Mouse (Mus musculus): ENCODE measurements around the gene Kifc1. TPM values are rescaled to one million over a fixed set of nuclear protein-coding genes. Genes with fewer than 3 reads are reported as not detected.
"Not testable (repeated sequence)": the region's sequence is repeated elsewhere in the genome, so short reads cannot be mapped to it uniquely, and the experiment has no call there.

Gene Kifc1
- polyA plus RNA-seq, 1 experiment from 2014 or later: 8.1 TPM

- no peak overlapping the region for H3K27ac ChIP-seq (ENCODE audit: low read depth, low read length)
- H3K9me3 ChIP-seq (replicated peaks; ENCODE audit: control insufficient read depth, low read length): no peaks in the 10 kb centered on the region
- 53% methylated on average over 7 of the region's 7 CpGs for WGBS (ENCODE audit: insufficient replicate concordance)
- peaks cover 3% of the 10 kb centered on the region; the same call in 1 of the 2 replicates for H3K4me1 ChIP-seq (ENCODE audit: control insufficient read depth, insufficient read depth, low read length)
- H3K9ac ChIP-seq (ENCODE audit: low read depth, low read length): no peak overlapping the region
- no peaks in the 10 kb centered on the region for H3K36me3 ChIP-seq (ENCODE audit: control insufficient read depth, insufficient read depth, low read length)
- H3K4me2 ChIP-seq: no peak overlapping the region
- H3K27me3 ChIP-seq (ENCODE audit: control insufficient read depth, insufficient read depth, low read length): no peaks in the 10 kb centered on the region
- no peak overlapping the region for H3K4me3 ChIP-seq (ENCODE audit: low read depth, low read length)
- ATAC-seq (replicated peaks; ENCODE audit: insufficient number of reproducible peaks, low FRiP score, low TSS enrichment): no peak
Measured at GRCm38 (mm10) chr17:33900281-33900988, 10.0 kb upstream of the Kifc1 start.

DNA sequence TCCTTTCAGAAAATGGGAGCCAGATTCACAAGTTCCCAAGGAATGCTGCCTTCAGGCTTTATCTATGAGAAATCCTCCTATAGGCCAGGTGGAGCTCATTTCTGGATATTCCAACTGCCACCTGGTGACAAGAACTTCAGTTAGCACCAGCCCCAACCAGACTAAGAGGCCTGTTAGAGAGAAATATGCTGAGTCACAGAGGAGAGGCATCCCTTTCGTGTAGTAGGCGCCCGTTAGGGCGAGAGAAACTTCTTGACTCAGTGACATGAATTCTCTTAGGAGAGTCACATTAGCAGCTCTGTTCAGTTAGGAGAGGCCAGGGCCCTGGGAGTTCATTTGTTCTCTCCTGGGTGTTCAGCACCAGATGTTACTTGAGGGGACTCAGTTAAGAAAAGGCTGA lies 9.2 kb upstream of the Kifc1 start:
- no peak overlapping the region for H3K4me2 ChIP-seq
- 74% methylated on average over 4 of the region's 4 CpGs for WGBS (ENCODE audit: insufficient replicate concordance)
- no peaks in the 10 kb centered on the region for H3K36me3 ChIP-seq (ENCODE audit: control insufficient read depth, insufficient read depth, low read length)
- peaks cover 3% of the 10 kb centered on the region; the same call in 1 of the 2 replicates for H3K4me1 ChIP-seq (ENCODE audit: control insufficient read depth, insufficient read depth, low read length)
- H3K9ac ChIP-seq (ENCODE audit: low read depth, low read length): no peak overlapping the region
- H3K9me3 ChIP-seq (replicated peaks; ENCODE audit: control insufficient read depth, low read length): no peaks in the 10 kb centered on the region
- ATAC-seq (replicated peaks; ENCODE audit: insufficient number of reproducible peaks, low FRiP score, low TSS enrichment): no peak
- no peak overlapping the region for H3K27ac ChIP-seq (ENCODE audit: low read depth, low read length)
- H3K4me3 ChIP-seq (ENCODE audit: low read depth, low read length): no peak overlapping the region
- H3K27me3 ChIP-seq (ENCODE audit: control insufficient read depth, insufficient read depth, low read length): no peaks in the 10 kb centered on the region

GRCm38 (mm10) chr17:33898193-33898592 lies 7.7 kb upstream of the Kifc1 start:
- ATAC-seq (replicated peaks; ENCODE audit: insufficient number of reproducible peaks, low FRiP score, low TSS enrichment); H3K9me3 ChIP-seq (replicated peaks; ENCODE audit: control insufficient read depth, low read length); H3K27ac ChIP-seq (ENCODE audit: low read depth, low read length); H3K4me1 ChIP-seq (ENCODE audit: control insufficient read depth, insufficient read depth, low read length); H3K4me2 ChIP-seq; H3K9ac ChIP-seq (ENCODE audit: low read depth, low read length); H3K36me3 ChIP-seq (ENCODE audit: control insufficient read depth, insufficient read depth, low read length); H3K4me3 ChIP-seq (ENCODE audit: low read depth, low read length); H3K27me3 ChIP-seq (ENCODE audit: control insufficient read depth, insufficient read depth, low read length): not testable (repeated sequence)
- 81% methylated on average over 4 of the region's 4 CpGs for WGBS (ENCODE audit: insufficient replicate concordance)

GRCm38 (mm10) chr17:33897114-33897794 lies 6.8 kb upstream of the Kifc1 start:
- 39% methylated on average over 6 of the region's 6 CpGs for WGBS (ENCODE audit: insufficient replicate concordance)
- no peak overlapping the region for H3K4me2 ChIP-seq
- no peaks in the 10 kb centered on the region for H3K9me3 ChIP-seq (replicated peaks; ENCODE audit: control insufficient read depth, low read length)
- no peaks in the 10 kb centered on the region for H3K27me3 ChIP-seq (ENCODE audit: control insufficient read depth, insufficient read depth, low read length)
- H3K4me1 ChIP-seq (ENCODE audit: control insufficient read depth, insufficient read depth, low read length): peaks cover 3% of the 10 kb centered on the region; the same call in 1 of the 2 replicates
- ATAC-seq (replicated peaks; ENCODE audit: insufficient number of reproducible peaks, low FRiP score, low TSS enrichment): no peak
- H3K4me3 ChIP-seq (ENCODE audit: low read depth, low read length): no peak overlapping the region
- no peak overlapping the region for H3K27ac ChIP-seq (ENCODE audit: low read depth, low read length)
- H3K36me3 ChIP-seq (ENCODE audit: control insufficient read depth, insufficient read depth, low read length): no peaks in the 10 kb centered on the region
- H3K9ac ChIP-seq (ENCODE audit: low read depth, low read length): no peak overlapping the region

DNA sequence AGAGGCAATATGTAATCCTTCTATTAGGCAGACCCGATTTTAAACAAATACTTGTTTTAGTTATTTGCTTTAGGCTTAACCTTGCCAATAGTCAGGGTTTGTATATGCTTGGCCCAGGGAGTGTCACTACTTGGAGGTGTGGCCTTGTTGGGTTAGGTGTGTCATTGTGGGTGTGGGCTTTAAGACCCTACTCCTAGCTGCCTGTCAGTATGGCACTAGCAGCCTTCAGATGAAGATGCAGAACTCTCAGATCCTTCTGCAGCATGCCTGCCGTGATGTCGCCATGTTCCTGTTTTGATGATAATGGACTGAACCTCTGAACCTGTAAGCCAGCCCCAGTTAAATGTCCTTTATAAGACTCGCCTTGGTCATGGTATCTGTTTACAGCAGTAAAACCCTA lies 2.5 kb upstream of the Kifc1 start:
- WGBS (ENCODE audit: insufficient replicate concordance): 73% methylated on average over 4 of the region's 4 CpGs
- not testable (repeated sequence) for H3K9ac ChIP-seq (ENCODE audit: low read depth, low read length)

DNA sequence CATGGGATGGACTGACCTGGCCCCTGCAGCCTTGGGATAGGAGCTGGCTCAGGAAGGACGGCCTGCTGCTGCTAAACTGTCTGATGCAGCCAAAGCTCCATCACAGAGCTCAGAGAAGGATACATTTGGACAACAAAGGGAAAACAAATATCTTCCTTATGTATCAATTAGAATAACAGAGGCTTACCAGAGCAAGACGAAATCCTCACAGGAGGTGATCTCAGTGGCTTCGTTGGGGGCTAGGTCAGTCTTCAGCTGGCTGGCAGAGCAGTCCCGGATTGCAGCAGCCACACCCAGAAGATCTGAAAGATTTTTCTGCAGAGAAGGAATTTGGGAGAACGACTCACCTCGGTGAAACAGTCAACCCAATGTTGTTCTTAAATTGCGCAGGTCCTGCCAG lies 2.0 kb upstream of the Kifc1 start:
- ATAC-seq (replicated peaks; ENCODE audit: insufficient number of reproducible peaks, low FRiP score, low TSS enrichment): no peak
- WGBS (ENCODE audit: insufficient replicate concordance): 28% methylated on average over 7 of the region's 7 CpGs
- peaks cover 7% of the 10 kb centered on the region; the same call in 1 of the 2 replicates for H3K4me1 ChIP-seq (ENCODE audit: control insufficient read depth, insufficient read depth, low read length)
- H3K9me3 ChIP-seq (replicated peaks; ENCODE audit: control insufficient read depth, low read length): no peaks in the 10 kb centered on the region
- H3K27me3 ChIP-seq (ENCODE audit: control insufficient read depth, insufficient read depth, low read length): no peaks in the 10 kb centered on the region
- no peak overlapping the region for H3K4me3 ChIP-seq (ENCODE audit: low read depth, low read length)
- H3K36me3 ChIP-seq (ENCODE audit: control insufficient read depth, insufficient read depth, low read length): no peaks in the 10 kb centered on the region
- H3K9ac ChIP-seq (ENCODE audit: low read depth, low read length): no peak overlapping the region
- H3K27ac ChIP-seq (ENCODE audit: low read depth, low read length): no peak overlapping the region
- H3K4me2 ChIP-seq: no peak overlapping the region

More for the DNA sequence above, 2.5 kb upstream of the Kifc1 start:
- not testable (repeated sequence) for ATAC-seq (replicated peaks; ENCODE audit: insufficient number of reproducible peaks, low FRiP score, low TSS enrichment); H3K9me3 ChIP-seq (replicated peaks; ENCODE audit: control insufficient read depth, low read length); H3K4me1 ChIP-seq (ENCODE audit: control insufficient read depth, insufficient read depth, low read length); H3K27ac ChIP-seq (ENCODE audit: low read depth, low read length); H3K4me3 ChIP-seq (ENCODE audit: low read depth, low read length); H3K27me3 ChIP-seq (ENCODE audit: control insufficient read depth, insufficient read depth, low read length); H3K4me2 ChIP-seq; H3K36me3 ChIP-seq (ENCODE audit: control insufficient read depth, insufficient read depth, low read length)

GRCm38 (mm10) chr17:33891892-33892291 lies 1.4 kb upstream of the Kifc1 start:
- not testable (repeated sequence) for H3K4me3 ChIP-seq (ENCODE audit: low read depth, low read length); ATAC-seq (replicated peaks; ENCODE audit: insufficient number of reproducible peaks, low FRiP score, low TSS enrichment); H3K9me3 ChIP-seq (replicated peaks; ENCODE audit: control insufficient read depth, low read length); H3K36me3 ChIP-seq (ENCODE audit: control insufficient read depth, insufficient read depth, low read length); H3K9ac ChIP-seq (ENCODE audit: low read depth, low read length); H3K27me3 ChIP-seq (ENCODE audit: control insufficient read depth, insufficient read depth, low read length); H3K27ac ChIP-seq (ENCODE audit: low read depth, low read length); H3K4me2 ChIP-seq; H3K4me1 ChIP-seq (ENCODE audit: control insufficient read depth, insufficient read depth, low read length)
- 60% methylated on average over 6 of the region's 6 CpGs for WGBS (ENCODE audit: insufficient replicate concordance)

- H3K27ac ChIP-seq (ENCODE audit: low read depth, low read length): no peak overlapping the region
- H3K4me3 ChIP-seq (ENCODE audit: low read depth, low read length): no peak overlapping the region
- no peaks in the 10 kb centered on the region for H3K27me3 ChIP-seq (ENCODE audit: control insufficient read depth, insufficient read depth, low read length)
- H3K4me1 ChIP-seq (ENCODE audit: control insufficient read depth, insufficient read depth, low read length): peaks cover 7% of the 10 kb centered on the region; the same call in 1 of the 2 replicates
- 60% methylated on average over 2 of the region's 2 CpGs for WGBS (ENCODE audit: insufficient replicate concordance)
- no peaks in the 10 kb centered on the region for H3K9me3 ChIP-seq (replicated peaks; ENCODE audit: control insufficient read depth, low read length)
- no peak for ATAC-seq (replicated peaks; ENCODE audit: insufficient number of reproducible peaks, low FRiP score, low TSS enrichment)
- no peak overlapping the region for H3K4me2 ChIP-seq
- H3K9ac ChIP-seq (ENCODE audit: low read depth, low read length): no peak overlapping the region
- H3K36me3 ChIP-seq (ENCODE audit: control insufficient read depth, insufficient read depth, low read length): 0 out of 2 replicates have a peak, but pooled peaks cover under 1% of the 10 kb centered on the region
Measured at GRCm38 (mm10) chr17:33891357-33891756, 896 bp upstream of the Kifc1 start.
